Mouse (Mus musculus) hindbrain, postnatal 0 days (tissue): ENCODE measurements around the gene Kirrel2. TPM values are rescaled to one million over a fixed set of nuclear protein-coding genes. Genes with fewer than 3 reads are reported as not detected.

Experiments used
- ATAC-seq: fragments of 200-750 bp; cut with Nextera tagmentation; 2 replicates; pipeline ENCODE4 v1.8.0; 2017; ENCODE audit warnings: mild to moderate bottlenecking, moderate TSS enrichment, moderate library complexity
- DNase-seq: peaks from one replicate; pipeline ENCODE4 v3.0.0-alpha.2; 2015; ENCODE audit warnings: low spot score
- H3K27ac ChIP-seq: fragments of 300-500 bp; sonication (generic); 2 replicates; pipeline ENCODE4 v1.5.1; 2014; ENCODE audit warnings: mild to moderate bottlenecking
- H3K27me3 ChIP-seq: fragments of 300-500 bp; sonication (generic); 2 replicates; pipeline ENCODE4 v1.6.1; 2014; ENCODE audit warnings: low read length, mixed read lengths; ENCODE audit not compliant: insufficient read depth
- H3K36me3 ChIP-seq: fragments of 300-500 bp; sonication (generic); 2 replicates; pipeline ENCODE4 v1.6.1; 2014; ENCODE audit warnings: low read length, mixed read lengths; ENCODE audit not compliant: insufficient read depth
- H3K4me1 ChIP-seq: fragments of 300-500 bp; sonication (generic); 2 replicates; pipeline ENCODE4 v1.6.1; 2014; ENCODE audit warnings: antibody characterized with exemption, low read length, mixed read lengths; ENCODE audit not compliant: insufficient read depth
- H3K4me2 ChIP-seq: fragments of 300-500 bp; sonication (generic); 2 replicates; pipeline ENCODE4 v1.6.1; 2014; ENCODE audit warnings: low read depth, mild to moderate bottlenecking, low read length, moderate library complexity, mixed read lengths
- H3K4me3 ChIP-seq: fragments of 300-500 bp; sonication (generic); 2 replicates; pipeline ENCODE4 v1.5.1; 2014; ENCODE audit warnings: low read length
- H3K9ac ChIP-seq: fragments of 300-500 bp; sonication (generic); replicated peaks from 2 replicates; pipeline ENCODE4 v1.6.1; 2014; ENCODE audit warnings: mild to moderate bottlenecking, low read length, moderate library complexity, mixed read lengths
- H3K9me3 ChIP-seq: fragments of 300-500 bp; sonication (generic); 2 replicates; pipeline ENCODE4 v1.6.1; 2016; ENCODE audit warnings: low read length, mixed read lengths
- CTCF ChIP-seq: IDR thresholded peaks from 2 replicates; pipeline ENCODE4 v1.5.1; 2016; ENCODE audit warnings: antibody characterized with exemption, control low read depth, low read depth
- WGBS: fragments of 180-500 bp; shearing (Covaris S2); extraction: QIAGEN DNeasy Blood & Tissue Kit; methylation state at CpG from one replicate; pipeline ENCODE4 v1.1.7; 2014; 5-methylcytosine and 5-hydroxymethylcytosine counted together
- polyA plus RNA-seq: library from polyadenylated mRNA; unstranded; fragments of >200 nt; fragmentation: Nextera tagmentation; extraction: Ambion mirVana; gene quantifications from 2 replicates; pipeline ENCODE4 v1.2.1, GENCODE M21; 2015
- total RNA-seq: library from RNA; depleted of rRNA; stranded (reverse); fragments of >200 nt; gene quantifications from 2 replicates; pipeline ENCODE4 v1.2.3, GENCODE M21; 2014

Kirrel2 gene
- total and polyA plus RNA-seq, 2 experiments from 2014 or later, result 4.4 to 10.7 TPM

GRCm38 (mm10) chr7:30440697-30441096 is 16.8 kb downstream of the Kirrel2 start:
- Histone ChIP-seq H3K9me3 (no peaks in the 10 kb centered on the region), H3K4me2 (no peak overlapping the region), H3K27ac (no peak overlapping the region), H3K9ac (no peak overlapping the region), H3K27me3 (no peaks in the 10 kb centered on the region), H3K4me3 (no peak overlapping the region), H3K4me1 (no peaks in the 10 kb centered on the region), H3K36me3 (peaks cover 50% of the 10 kb centered on the region; the same call in 1 of the 2 replicates)
- peak; percentile 80 for DNase-seq
- WGBS, result 27% methylated on average over 4 of the region's 5 CpGs
- peak; percentile 15; the same call in 1 of the 2 replicates for ATAC-seq
- peak; percentile 87 for TF ChIP-seq CTCF

- no peak for ATAC-seq
- Histone ChIP-seq H3K4me3 (no peak overlapping the region), H3K4me2 (no peak overlapping the region), H3K9ac (no peak overlapping the region), H3K36me3 (peaks cover 58% of the 10 kb centered on the region; the same call in 1 of the 2 replicates), H3K27ac (no peak overlapping the region), H3K27me3 (no peaks in the 10 kb centered on the region), H3K9me3 (no peaks in the 10 kb centered on the region), H3K4me1 (no peaks in the 10 kb centered on the region)
- TF ChIP-seq CTCF, result no peak
- DNase-seq, result no peak
- WGBS, result 82% methylated on average over 13 of the region's 13 CpGs
Measured at GRCm38 (mm10) chr7:30439734-30440133, 17.8 kb downstream of the Kirrel2 start.

- ATAC-seq (no peak), DNase-seq (no peak)
- no peak overlapping the region for H3K4me3 ChIP-seq
- no peak overlapping the region for H3K9ac ChIP-seq
- no peak for TF ChIP-seq CTCF
- WGBS, result 20% methylated on average over 10 of the region's 10 CpGs
- H3K4me1 ChIP-seq, result no peaks in the 10 kb centered on the region
- H3K4me2 ChIP-seq, result no peak overlapping the region
- peaks cover 47% of the 10 kb centered on the region; the same call in 1 of the 2 replicates for H3K36me3 ChIP-seq
- H3K9me3 ChIP-seq, result no peaks in the 10 kb centered on the region
- H3K27ac ChIP-seq, result no peak overlapping the region
- no peaks in the 10 kb centered on the region for H3K27me3 ChIP-seq
Measured at GRCm38 (mm10) chr7:30436879-30437278, 20.6 kb downstream of the Kirrel2 start.

GRCm38 (mm10) chr7:30435156-30435555 is 22.3 kb downstream of the Kirrel2 start:
- no peak for TF ChIP-seq CTCF
- Histone ChIP-seq H3K4me1 (no peaks in the 10 kb centered on the region), H3K4me3 (no peak overlapping the region), H3K27ac (no peak overlapping the region), H3K27me3 (no peaks in the 10 kb centered on the region), H3K4me2 (no peak overlapping the region), H3K9ac (no peak overlapping the region), H3K9me3 (no peaks in the 10 kb centered on the region), H3K36me3 (peaks cover 35% of the 10 kb centered on the region; the same call in 1 of the 2 replicates)
- 56% methylated on average over 7 of the region's 9 CpGs for WGBS
- DNase-seq (no peak), ATAC-seq (no peak)

DNA sequence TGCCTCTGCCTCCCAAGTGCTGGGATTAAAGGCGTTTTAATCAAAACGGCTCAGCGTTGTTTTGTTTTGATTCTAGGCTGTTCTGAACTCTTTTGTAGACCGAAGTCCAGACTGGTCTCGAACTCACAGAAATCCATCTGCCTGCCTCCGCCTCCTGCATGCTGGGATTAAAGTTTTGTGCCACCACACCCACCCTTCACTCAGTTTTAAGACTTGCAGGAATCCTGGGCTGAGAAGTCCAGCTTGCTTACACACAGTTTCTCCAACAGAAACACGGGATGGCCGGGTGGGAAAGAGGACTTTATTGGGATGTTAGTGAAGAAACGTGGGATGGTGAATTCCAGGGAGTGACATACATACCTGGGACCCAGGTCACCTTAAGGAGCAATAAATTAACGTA is 22.8 kb downstream of the Kirrel2 start:
- no peak for ATAC-seq
- H3K9ac ChIP-seq, result no peak overlapping the region
- H3K27ac ChIP-seq, result no peak overlapping the region
- H3K9me3 ChIP-seq, result no peaks in the 10 kb centered on the region
- no peak overlapping the region for H3K4me3 ChIP-seq
- H3K4me1 ChIP-seq, result no peaks in the 10 kb centered on the region
- H3K27me3 ChIP-seq, result no peaks in the 10 kb centered on the region
- WGBS, result 72% methylated on average over 10 of the region's 10 CpGs
- no peak for DNase-seq
- H3K36me3 ChIP-seq, result peaks cover 30% of the 10 kb centered on the region; the same call in 1 of the 2 replicates
- TF ChIP-seq CTCF, result no peak
- H3K4me2 ChIP-seq, result no peak overlapping the region

DNA sequence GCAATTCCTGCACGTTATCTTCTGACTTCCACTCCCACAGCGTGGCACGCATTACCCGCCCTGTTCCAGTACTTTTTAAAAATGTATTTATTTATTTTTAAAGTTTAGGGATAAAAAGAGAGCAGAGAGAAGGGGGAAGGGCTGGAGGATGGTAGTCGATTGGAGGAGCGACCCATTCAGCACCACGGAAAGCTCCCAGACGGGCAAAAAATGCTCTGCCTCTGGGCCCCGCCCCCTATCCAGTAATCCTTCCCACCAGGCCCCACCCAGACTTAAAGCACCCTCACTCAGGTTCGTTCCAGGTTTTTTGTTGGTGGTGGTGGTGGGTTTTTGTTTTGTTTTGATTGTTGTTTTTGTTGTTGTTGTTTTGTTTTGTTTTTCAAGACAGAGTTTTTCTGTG is 23.3 kb downstream of the Kirrel2 start:
- Histone ChIP-seq H3K4me2 (no peak overlapping the region), H3K4me1 (no peaks in the 10 kb centered on the region), H3K9ac (no peak overlapping the region), H3K27me3 (no peaks in the 10 kb centered on the region), H3K27ac (no peak overlapping the region), H3K4me3 (no peak overlapping the region), H3K9me3 (no peaks in the 10 kb centered on the region), H3K36me3 (peaks cover 27% of the 10 kb centered on the region; the same call in 1 of the 2 replicates)
- no peak for TF ChIP-seq CTCF
- WGBS, result 8% methylated on average over 10 of the region's 10 CpGs
- DNase-seq (peak; percentile 33), ATAC-seq (no peak)

DNA sequence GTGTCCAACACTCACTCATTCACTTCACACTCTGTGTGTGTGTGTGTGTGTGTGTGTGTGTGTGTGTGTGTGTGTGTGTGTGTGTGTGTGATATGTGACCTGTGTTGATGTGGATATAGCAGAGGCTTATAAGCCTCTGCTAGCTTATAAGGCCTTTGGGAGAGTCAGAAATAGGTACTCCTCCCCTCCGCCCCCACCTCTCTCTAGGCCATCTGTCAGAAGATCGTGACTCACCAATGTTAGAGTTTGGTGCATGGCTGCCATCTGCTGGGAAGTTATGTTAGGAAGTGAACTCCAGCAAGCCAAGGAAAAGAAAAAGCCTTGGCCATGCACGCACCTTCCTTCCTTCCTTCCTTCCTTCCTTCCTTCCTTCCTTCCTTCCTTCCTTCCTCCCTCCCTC is 25.7 kb downstream of the Kirrel2 start:
- ATAC-seq, result peak; percentile 85
- H3K36me3 ChIP-seq, result peaks cover 15% of the 10 kb centered on the region; the same call in 1 of the 2 replicates

More for the DNA sequence above, 25.7 kb downstream of the Kirrel2 start:
- no peaks in the 10 kb centered on the region for H3K27me3 ChIP-seq
- peak; percentile 94 for DNase-seq
- H3K4me2 ChIP-seq, result no peak overlapping the region
- no peak overlapping the region for H3K4me3 ChIP-seq
- no peak overlapping the region for H3K27ac ChIP-seq
- no peaks in the 10 kb centered on the region for H3K9me3 ChIP-seq
- H3K4me1 ChIP-seq, result no peaks in the 10 kb centered on the region
- peak; percentile 78 for TF ChIP-seq CTCF
- H3K9ac ChIP-seq, result no peak overlapping the region
- 10% methylated on average over 3 of the region's 3 CpGs for WGBS
